Comparison of ENCODE assay signal across 9 mouse cellular contexts in the genomic region with DNA sequence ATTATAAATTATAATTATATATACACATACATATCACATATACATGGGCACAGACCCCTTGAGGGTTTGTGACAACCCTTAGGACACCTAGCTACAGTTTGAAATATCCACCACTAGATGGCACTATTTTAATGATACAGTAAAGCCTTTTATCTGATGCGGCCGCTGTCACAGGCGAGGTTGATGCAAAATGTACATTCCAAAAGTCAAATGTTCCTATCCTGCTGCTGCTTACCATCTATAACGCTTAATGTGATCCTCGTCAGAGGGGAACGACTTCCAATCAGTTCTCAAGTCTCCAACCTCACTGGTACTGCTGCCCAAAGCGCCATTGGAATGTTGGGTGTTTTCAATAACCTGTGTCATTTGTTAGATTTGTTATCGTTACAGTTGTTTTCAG.
DNase-seq lines count a peak whose midpoint lies in the region; ATAC-seq and TF ChIP-seq lines count a peak whose summit lies in the region.
"Had no signal": no experiment of that assay in that cellular context is flagged by ENCODE, and none has a peak within 500 bp of the region (broad histone marks: within the 10 kb centered on the region; RNA-seq: fewer than 3 reads in every experiment).

No protein-coding gene starts in this region.

- no peak for TF ChIP-seq POLR2A in liver, adult 2 months (IDR thresholded peaks at IDR 0.05; ENCODE audit: extremely low read depth, insufficient read depth, low read length)

- H3K9ac ChIP-seq in embryonic facial prominence, embryonic 11.5 days (replicated peaks; ENCODE audit: low read length): no peak overlapping the region
- H3K9ac ChIP-seq in liver, adult 2 months (ENCODE audit: low read depth, low read length): no peak overlapping the region
- no peak overlapping the region for H3K9ac ChIP-seq in liver, embryonic 12.5 days
- H3K9ac ChIP-seq: stomach, embryonic 15.5 days had no signal

- peak; percentile 40 for TF ChIP-seq CTCF in liver, adult 2 months (IDR thresholded peaks at IDR 0.05; ENCODE audit: low read depth, low read length)

- no peaks in the 10 kb centered on the region for H3K27me3 ChIP-seq in embryonic facial prominence, embryonic 11.5 days (ENCODE audit: control insufficient read depth, insufficient read depth, low read length)
- no peaks in the 10 kb centered on the region for H3K27me3 ChIP-seq in embryonic facial prominence, embryonic 10.5 days (replicated peaks; ENCODE audit: low read depth, poor library complexity, severe bottlenecking)
- H3K27me3 ChIP-seq in liver, adult 2 months (ENCODE audit: control insufficient read depth, insufficient read depth, low read length): no peaks in the 10 kb centered on the region
- no peaks in the 10 kb centered on the region for H3K27me3 ChIP-seq in liver, embryonic 12.5 days (replicated peaks)
- H3K27me3 ChIP-seq: stomach, embryonic 15.5 days had no signal

- H3K79me2 ChIP-seq in liver, adult 2 months (ENCODE audit: control insufficient read depth, insufficient read depth, low read length): no peaks in the 10 kb centered on the region

- no peaks in the 10 kb centered on the region for H3K9me3 ChIP-seq in embryonic facial prominence, embryonic 11.5 days (replicated peaks; ENCODE audit: control insufficient read depth, low read length)
- H3K9me3 ChIP-seq in embryonic facial prominence, embryonic 10.5 days: no peaks in the 10 kb centered on the region
- no peaks in the 10 kb centered on the region for H3K9me3 ChIP-seq in liver, embryonic 12.5 days (replicated peaks)
- H3K9me3 ChIP-seq: stomach, embryonic 15.5 days had no signal

- peak; percentile 60 for DNase-seq in embryonic facial prominence, embryonic 11.5 days (ENCODE audit: low spot score)
- DNase-seq in embryonic facial prominence, embryonic 10.5 days (ENCODE audit: low spot score): no peak
- peak; percentile 19 for DNase-seq in liver, adult 2 months (ENCODE audit: extremely low read depth, low read depth, low spot score)
- DNase-seq in cerebellum, adult 18-20 months: peak; percentile 27 to 52
- no peak for DNase-seq in T-cell, adult 2 months (ENCODE audit: low spot score)
- DNase-seq in gastrocnemius, postnatal 10 days: no peak

- H3K4me3 ChIP-seq in embryonic facial prominence, embryonic 11.5 days (ENCODE audit: low read depth, low read length): no peak overlapping the region
- H3K4me3 ChIP-seq in embryonic facial prominence, embryonic 10.5 days: no peak overlapping the region
- no peak overlapping the region for H3K4me3 ChIP-seq in liver, adult 2 months (ENCODE audit: insufficient read depth, low read depth, low read length)
- no peak overlapping the region for H3K4me3 ChIP-seq in liver, embryonic 12.5 days
- H3K4me3 ChIP-seq: stomach, embryonic 15.5 days had no signal

- no peak for ATAC-seq in embryonic facial prominence, embryonic 11.5 days (replicated peaks; ENCODE audit: insufficient number of reproducible peaks, low FRiP score, low TSS enrichment, low read depth)
- ATAC-seq in liver, embryonic 12.5 days: no peak
- 0 out of 2 replicates have a peak, but pooled peaks have one; percentile 63 for ATAC-seq in megakaryocyte-erythroid progenitor cell, adult 5-6 weeks (replicated peaks; ENCODE audit: low FRiP score, low TSS enrichment, poor library complexity, severe bottlenecking)

- no peak overlapping the region for H3K4me2 ChIP-seq in embryonic facial prominence, embryonic 11.5 days (ENCODE audit: low read depth, low read length)
- no peak overlapping the region for H3K4me2 ChIP-seq in liver, embryonic 12.5 days
- H3K4me2 ChIP-seq: stomach, embryonic 15.5 days had no signal

- no peak overlapping the region for H3K27ac ChIP-seq in embryonic facial prominence, embryonic 11.5 days (replicated peaks; ENCODE audit: low read depth, low read length)
- no peak overlapping the region for H3K27ac ChIP-seq in embryonic facial prominence, embryonic 10.5 days (replicated peaks)
- no peak overlapping the region for H3K27ac ChIP-seq in liver, adult 2 months (replicated peaks; ENCODE audit: insufficient read depth, low read depth, low read length)
- no peak overlapping the region for H3K27ac ChIP-seq in liver, embryonic 12.5 days
- H3K27ac ChIP-seq: stomach, embryonic 15.5 days had no signal

- 42% methylated on average over 8 of the region's 8 CpGs for WGBS in embryonic facial prominence, embryonic 11.5 days
- WGBS in embryonic facial prominence, embryonic 10.5 days: 48% methylated on average over 8 of the region's 8 CpGs
- WGBS in liver, adult 2 months: 39% methylated on average over 8 of the region's 8 CpGs
- WGBS in liver, embryonic 12.5 days (ENCODE audit: insufficient replicate concordance): 37% methylated on average over 8 of the region's 8 CpGs

- H3K4me1 ChIP-seq in embryonic facial prominence, embryonic 11.5 days (ENCODE audit: control insufficient read depth, insufficient read depth, low read length): no peaks in the 10 kb centered on the region
- no peaks in the 10 kb centered on the region for H3K4me1 ChIP-seq in embryonic facial prominence, embryonic 10.5 days
- H3K4me1 ChIP-seq in liver, adult 2 months (ENCODE audit: control insufficient read depth, insufficient read depth, low read length): no peaks in the 10 kb centered on the region
- H3K4me1 ChIP-seq in liver, embryonic 12.5 days: no peaks in the 10 kb centered on the region
- H3K4me1 ChIP-seq: stomach, embryonic 15.5 days had no signal

- H3K36me3 ChIP-seq in embryonic facial prominence, embryonic 11.5 days (replicated peaks; ENCODE audit: control insufficient read depth, insufficient read depth, low read depth, low read length): no peaks in the 10 kb centered on the region
- H3K36me3 ChIP-seq in embryonic facial prominence, embryonic 10.5 days (replicated peaks): no peaks in the 10 kb centered on the region
- H3K36me3 ChIP-seq in liver, adult 2 months (ENCODE audit: control insufficient read depth, insufficient read depth, low read length): no peaks in the 10 kb centered on the region
- no peaks in the 10 kb centered on the region for H3K36me3 ChIP-seq in liver, embryonic 12.5 days
- H3K36me3 ChIP-seq: stomach, embryonic 15.5 days had no signal

Comparison
In these comparisons a context has a peak if more than half of its experiments do, and no peak if none do; other contexts are left out.
1. DNase-seq: peak in embryonic facial prominence, embryonic 11.5 days (single experiment), liver, adult 2 months (single experiment) and cerebellum, adult 18-20 months (2 of 2); none in embryonic facial prominence, embryonic 10.5 days (single experiment), T-cell, adult 2 months (single experiment) and gastrocnemius, postnatal 10 days (single experiment).